Mouse (Mus musculus) forebrain, embryonic 14.5 days (tissue): ENCODE data around the gene Hist1h2bl. TPM values are rescaled to one million over a fixed set of nuclear protein-coding genes. Genes with fewer than 3 reads are reported as not detected.
"Not testable (repeated sequence)": the region's sequence is repeated elsewhere in the genome, so short reads cannot be mapped to it uniquely, and the experiment has no call there.

ENCODE experiments used
- ATAC-seq: fragments of 200-750 bp; cut with Nextera tagmentation; 2 replicates; pipeline ENCODE4 v1.8.0; 2017; ENCODE audit warnings: mild to moderate bottlenecking, moderate library complexity
- DNase-seq: peaks from one replicate; pipeline ENCODE4 v3.0.0-alpha.2; 2015; ENCODE audit warnings: low spot score
- H3K27ac ChIP-seq: fragments of 300-500 bp; sonication (generic); 2 replicates; pipeline ENCODE4 v1.5.1; 2014; ENCODE audit warnings: low read depth, mild to moderate bottlenecking, control low read depth, low read length, moderate library complexity
- H3K27me3 ChIP-seq: fragments of 300-500 bp; sonication (generic); replicated peaks from 2 replicates; pipeline ENCODE4 v1.6.1; 2014; ENCODE audit warnings: low read length, control low read depth, mixed read lengths; ENCODE audit not compliant: control insufficient read depth, insufficient read depth
- H3K36me3 ChIP-seq: fragments of 300-500 bp; sonication (generic); 2 replicates; pipeline ENCODE4 v1.6.1; 2014; ENCODE audit warnings: low read length, control low read depth; ENCODE audit not compliant: control insufficient read depth, insufficient read depth
- H3K4me1 ChIP-seq: fragments of 300-500 bp; sonication (generic); 2 replicates; pipeline ENCODE4 v1.6.1; 2014; ENCODE audit warnings: antibody characterized with exemption, low read length, control low read depth; ENCODE audit not compliant: control insufficient read depth, insufficient read depth
- H3K4me2 ChIP-seq: fragments of 300-500 bp; sonication (generic); 2 replicates; pipeline ENCODE4 v1.6.1; 2014; ENCODE audit warnings: mild to moderate bottlenecking, control low read depth, low read length
- H3K4me3 ChIP-seq: fragments of 300-500 bp; sonication (generic); 2 replicates; pipeline ENCODE4 v1.5.1; 2014; ENCODE audit warnings: low read depth, low read length, control low read depth
- H3K9ac ChIP-seq: fragments of 300-500 bp; sonication (generic); 2 replicates; pipeline ENCODE4 v1.6.1; 2014; ENCODE audit warnings: mild to moderate bottlenecking, low read length, control low read depth, moderate library complexity
- H3K9me3 ChIP-seq: fragments of 300-500 bp; sonication (generic); replicated peaks from 2 replicates; pipeline ENCODE4 v1.6.1; 2016; ENCODE audit warnings: low read length, control low read depth, mixed read lengths; ENCODE audit not compliant: control insufficient read depth
- WGBS: fragments of 180-500 bp; shearing (Covaris S2); extraction: QIAGEN DNeasy Blood & Tissue Kit; methylation state at CpG from one replicate; pipeline ENCODE4 v1.1.7; 2014; 5-methylcytosine and 5-hydroxymethylcytosine counted together
- polyA plus RNA-seq: library from polyadenylated mRNA; unstranded; fragments of >200 nt; fragmentation: Nextera tagmentation; extraction: Ambion mirVana; gene quantifications from 2 replicates; pipeline ENCODE4 v1.2.1, GENCODE M21; 2014

Hist1h2bl gene
- polyA plus RNA-seq, 1 experiment from 2014 or later: 3.7 TPM

DNA sequence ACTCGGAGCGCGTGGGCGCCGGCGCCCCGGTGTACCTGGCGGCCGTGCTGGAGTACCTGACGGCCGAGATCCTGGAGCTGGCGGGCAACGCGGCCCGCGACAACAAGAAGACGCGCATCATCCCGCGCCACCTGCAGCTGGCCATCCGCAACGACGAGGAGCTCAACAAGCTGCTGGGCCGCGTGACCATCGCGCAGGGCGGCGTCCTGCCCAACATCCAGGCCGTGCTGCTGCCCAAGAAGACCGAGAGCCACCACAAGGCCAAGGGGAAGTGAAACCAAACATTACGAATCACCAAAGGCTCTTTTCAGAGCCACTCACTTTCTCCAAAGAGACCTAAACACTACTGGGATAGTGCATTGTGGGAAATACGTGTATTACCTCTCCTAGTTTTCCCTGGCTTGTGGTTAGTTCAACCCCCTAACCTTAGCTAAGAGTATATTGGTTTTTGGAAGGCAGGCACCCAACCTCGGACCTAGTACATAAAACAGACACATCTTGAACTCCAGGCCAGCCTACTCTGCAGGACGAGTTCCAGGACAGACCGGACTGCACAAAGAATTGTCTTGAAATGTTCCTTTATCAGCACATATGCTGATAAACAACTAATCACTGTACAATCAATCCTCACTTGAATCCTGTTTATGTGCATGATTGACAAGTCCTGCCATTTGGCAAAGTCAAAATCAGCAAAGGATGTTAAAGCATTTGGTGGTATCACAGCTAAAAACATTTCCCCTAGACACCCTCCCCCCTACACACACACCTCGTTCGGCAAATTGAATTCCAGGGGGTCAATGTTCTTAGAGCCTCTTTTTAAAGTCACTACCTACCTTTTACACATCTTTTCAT, 823 bp upstream of the Hist1h2bl start:
- H3K9me3 ChIP-seq, H3K27me3 ChIP-seq, H3K36me3 ChIP-seq: not testable (repeated sequence)
- H3K27ac ChIP-seq: peak overlapping the region; percentile 94
- WGBS: under 1% methylated on average over 9 of the region's 38 CpGs
- 0 out of 2 replicates have a peak, but pooled peaks have one; percentile 0 for ATAC-seq
- H3K4me3 ChIP-seq: peak overlapping the region; percentile 40
- peak overlapping the region; percentile 80 for H3K9ac ChIP-seq
- peaks cover 27% of the 10 kb centered on the region for H3K4me1 ChIP-seq
- peak overlapping the region; percentile 84 for H3K4me2 ChIP-seq
- peak; percentile 52 for DNase-seq

DNA sequence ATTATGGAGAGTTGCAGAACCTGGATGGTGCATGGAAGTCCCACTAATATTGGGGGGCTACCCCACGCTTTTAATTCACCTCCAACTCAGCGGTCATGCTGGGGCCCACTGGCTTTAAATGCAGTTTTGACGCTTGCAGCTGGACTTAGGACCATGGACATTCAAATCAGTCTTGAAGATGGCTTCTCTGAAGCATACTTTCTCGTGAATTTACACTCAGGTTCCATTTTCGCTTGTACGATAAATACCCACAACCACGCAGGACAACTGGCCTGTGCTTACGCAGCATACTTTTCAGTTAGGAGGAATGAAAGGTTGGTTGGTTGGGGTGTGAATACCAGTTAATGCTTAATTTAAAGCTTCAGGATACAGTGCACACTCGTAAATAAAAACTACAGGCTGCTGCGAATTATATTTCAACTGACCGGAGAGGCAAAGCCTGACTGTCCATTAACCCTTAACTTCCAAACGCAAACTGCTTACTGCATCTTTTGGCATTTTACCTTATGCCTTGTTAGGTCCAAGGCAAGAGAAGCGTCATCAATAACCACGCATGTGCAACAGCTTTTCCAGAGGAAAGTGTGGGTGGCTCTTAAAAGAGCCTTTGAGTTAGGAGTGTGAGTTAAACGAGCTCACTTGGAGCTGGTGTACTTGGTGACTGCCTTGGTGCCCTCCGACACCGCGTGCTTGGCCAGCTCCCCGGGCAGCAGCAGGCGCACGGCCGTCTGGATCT, 646 bp downstream of the Hist1h2bl start:
- ATAC-seq (no peak), DNase-seq (peak; percentile 41)

DNA sequence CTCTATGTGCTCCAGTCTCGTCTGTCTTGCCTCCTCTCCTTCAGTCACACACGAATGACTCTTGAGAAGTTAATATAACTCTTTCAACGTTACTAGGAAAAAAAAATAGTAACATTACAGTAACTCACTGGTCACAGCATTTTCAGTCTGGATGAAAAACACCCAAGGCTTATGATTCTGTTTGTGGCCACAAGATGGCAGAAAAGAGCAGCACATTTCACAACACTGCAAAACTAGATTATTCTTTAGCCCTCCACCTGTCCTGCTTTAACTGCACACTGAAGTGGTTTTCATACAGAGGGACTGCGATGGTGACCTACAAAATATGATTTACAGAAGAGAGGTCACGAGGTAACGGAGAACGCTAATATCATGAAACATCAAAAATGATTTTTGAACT, 1.2 kb downstream of the Hist1h2bl start:
- peak; percentile 83 for DNase-seq
- Histone ChIP-seq H3K36me3 (no peaks in the 10 kb centered on the region), H3K9ac (peak overlapping the region; percentile 69), H3K4me1 (peaks cover 15% of the 10 kb centered on the region), H3K4me2 (peak overlapping the region; percentile 78), H3K27me3 (no peaks in the 10 kb centered on the region), H3K4me3 (peak overlapping the region; percentile 40), H3K27ac (peak overlapping the region; percentile 94), H3K9me3 (no peaks in the 10 kb centered on the region)
- no peak for ATAC-seq
- WGBS: under 1% methylated on average over 7 of the region's 7 CpGs

More for the DNA sequence above, 646 bp downstream of the Hist1h2bl start:
- no peaks in the 10 kb centered on the region for H3K9me3 ChIP-seq
- peak overlapping the region; percentile 40 for H3K4me3 ChIP-seq
- H3K27ac ChIP-seq: peak overlapping the region; percentile 94
- WGBS: under 1% methylated on average over 19 of the region's 22 CpGs
- H3K9ac ChIP-seq: peak overlapping the region; percentile 69
- H3K36me3 ChIP-seq: no peaks in the 10 kb centered on the region
- no peaks in the 10 kb centered on the region for H3K27me3 ChIP-seq
- H3K4me2 ChIP-seq: peak overlapping the region; percentile 78
- peaks cover 20% of the 10 kb centered on the region for H3K4me1 ChIP-seq

DNA sequence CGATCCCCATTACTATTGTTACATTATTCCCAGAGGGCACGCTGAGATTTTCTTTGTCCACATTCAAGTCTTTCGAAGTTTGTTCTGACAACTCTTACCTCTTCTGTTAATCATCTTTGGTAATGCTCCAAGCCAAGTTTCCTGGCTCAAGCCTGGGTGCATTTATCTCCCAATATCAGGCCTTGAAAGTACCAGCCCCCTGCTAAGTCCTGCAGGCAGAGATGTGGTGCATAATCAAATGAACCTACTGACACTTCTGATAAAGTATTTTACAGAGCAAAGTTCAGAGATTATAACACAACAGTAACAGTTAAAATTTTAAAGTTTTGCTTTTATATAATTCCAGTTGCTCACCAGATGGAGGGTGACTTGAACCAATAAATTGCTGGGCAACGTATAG, 4.2 kb downstream of the Hist1h2bl start:
- Histone ChIP-seq H3K4me2 (peak overlapping the region; percentile 67), H3K27me3 (no peaks in the 10 kb centered on the region), H3K4me3 (peak overlapping the region; percentile 56), H3K36me3 (no peaks in the 10 kb centered on the region), H3K9ac (peak overlapping the region; percentile 54; the same call in 1 of the 2 replicates), H3K9me3 (no peaks in the 10 kb centered on the region), H3K27ac (no peak overlapping the region), H3K4me1 (peaks cover 8% of the 10 kb centered on the region)
- DNase-seq: no peak
- ATAC-seq: no peak
- 19% methylated on average over 4 of the region's 4 CpGs for WGBS

DNA sequence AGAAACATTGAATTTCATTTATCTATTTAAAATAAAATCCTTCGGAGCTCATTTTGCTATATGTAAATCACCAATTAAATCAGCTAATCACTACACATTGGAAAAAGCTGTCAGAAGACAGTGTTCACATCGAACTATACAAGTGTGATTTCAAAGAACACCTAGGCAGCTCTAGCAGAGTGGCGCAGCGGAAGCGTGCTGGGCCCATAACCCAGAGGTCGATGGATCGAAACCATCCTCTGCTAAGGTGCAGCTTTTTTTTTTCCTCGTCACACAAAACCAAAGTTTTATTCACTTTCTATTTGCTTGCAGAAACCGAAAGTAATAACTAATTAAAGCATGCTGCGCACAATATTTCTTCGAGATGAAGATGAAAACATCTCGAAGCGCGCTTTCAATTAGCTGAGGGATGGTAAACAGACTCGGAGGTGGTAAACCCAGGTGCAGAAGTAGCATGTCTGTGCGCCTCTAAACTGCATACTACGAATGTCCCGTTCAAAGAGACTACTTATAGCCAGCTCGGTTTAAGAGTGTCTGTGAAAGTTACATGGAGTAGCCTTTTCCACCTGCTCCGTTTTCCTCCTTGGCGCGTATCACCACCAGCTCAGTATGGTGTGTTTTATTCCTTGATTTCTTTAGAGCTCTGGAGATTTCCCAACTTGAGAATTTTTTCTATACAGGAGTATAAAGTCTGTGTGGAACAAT, 5.0 kb downstream of the Hist1h2bl start:
- Histone ChIP-seq H3K36me3 (no peaks in the 10 kb centered on the region), H3K4me3 (peak overlapping the region; percentile 56), H3K27me3 (no peaks in the 10 kb centered on the region), H3K4me1 (peaks cover 8% of the 10 kb centered on the region), H3K9me3 (no peaks in the 10 kb centered on the region), H3K4me2 (peak overlapping the region; percentile 67), H3K27ac (no peak overlapping the region), H3K9ac (peak overlapping the region; percentile 54)
- peak; percentile 84 for ATAC-seq
- DNase-seq: peak; percentile 84
- WGBS: 2% methylated on average over 22 of the region's 22 CpGs

DNA sequence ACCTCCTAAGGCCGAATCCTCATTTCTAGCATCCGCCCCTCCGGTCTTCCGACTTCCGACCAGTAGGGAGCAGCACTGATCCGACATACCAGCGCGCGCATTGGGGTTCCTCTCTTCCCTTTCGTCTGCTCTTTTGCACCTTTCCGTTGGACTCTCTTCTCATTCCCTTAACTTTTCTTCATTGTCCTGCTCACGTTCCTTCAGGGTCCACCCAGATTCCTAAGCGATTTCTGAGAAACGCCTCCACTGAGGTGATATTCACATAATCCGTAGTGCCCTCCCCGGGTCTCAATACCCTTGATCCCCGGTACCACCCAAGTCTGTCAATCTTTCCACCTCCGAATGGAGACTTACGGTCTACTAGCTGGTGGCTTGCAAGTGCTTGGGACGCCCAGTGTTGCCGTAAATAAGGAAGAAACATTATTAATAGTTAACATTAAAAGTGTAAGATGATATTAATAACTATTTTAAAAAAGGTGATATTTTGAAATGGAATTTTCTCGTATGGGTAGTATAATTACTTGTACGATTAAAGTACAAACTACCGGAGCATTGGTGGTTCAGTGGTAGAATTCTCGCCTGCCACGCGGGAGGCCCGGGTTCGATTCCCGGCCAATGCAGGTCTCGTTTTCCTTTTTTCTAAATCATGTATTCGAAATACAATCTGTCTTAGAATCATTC, 5.8 kb downstream of the Hist1h2bl start:
- H3K4me2 ChIP-seq: peak overlapping the region; percentile 67
- H3K36me3 ChIP-seq: no peaks in the 10 kb centered on the region
- H3K4me1 ChIP-seq: peaks cover 4% of the 10 kb centered on the region
- H3K27me3 ChIP-seq: no peaks in the 10 kb centered on the region
- H3K4me3 ChIP-seq: peak overlapping the region; percentile 56
- ATAC-seq (peak; percentile 86), DNase-seq (peak; percentile 89)
- H3K9ac ChIP-seq: peak overlapping the region; percentile 63
- H3K27ac ChIP-seq: peak overlapping the region; percentile 66; the same call in 1 of the 2 replicates
- H3K9me3 ChIP-seq: no peaks in the 10 kb centered on the region
- WGBS: under 1% methylated on average over 32 of the region's 32 CpGs

DNA sequence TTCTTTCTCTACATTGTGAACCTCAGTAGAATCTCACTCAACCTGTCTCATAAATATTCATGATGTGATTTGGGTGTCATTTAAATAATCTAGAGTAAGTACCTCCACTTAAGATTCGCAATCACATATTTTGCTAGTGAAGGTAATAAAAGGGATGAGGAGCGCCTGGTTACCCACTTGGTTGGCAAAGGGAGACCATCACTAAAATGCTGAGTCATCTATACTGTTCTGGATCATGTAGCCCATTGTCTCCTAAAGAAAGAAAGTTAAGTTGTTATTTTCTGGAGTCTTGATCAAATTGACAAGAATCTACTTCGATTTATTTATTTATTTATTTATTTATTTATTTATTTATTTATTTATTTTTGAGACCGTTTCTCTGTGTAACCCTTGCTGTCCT, 9.3 kb downstream of the Hist1h2bl start:
- H3K9me3 ChIP-seq: no peaks in the 10 kb centered on the region
- H3K4me3 ChIP-seq: no peak overlapping the region
- H3K27ac ChIP-seq: no peak overlapping the region
- ATAC-seq: no peak
- WGBS: 71% methylated on average over 4 of the region's 4 CpGs
- no peaks in the 10 kb centered on the region for H3K36me3 ChIP-seq
- no peaks in the 10 kb centered on the region for H3K4me1 ChIP-seq
- DNase-seq: no peak
- H3K27me3 ChIP-seq: no peaks in the 10 kb centered on the region
- no peak overlapping the region for H3K4me2 ChIP-seq
- H3K9ac ChIP-seq: no peak overlapping the region

DNA sequence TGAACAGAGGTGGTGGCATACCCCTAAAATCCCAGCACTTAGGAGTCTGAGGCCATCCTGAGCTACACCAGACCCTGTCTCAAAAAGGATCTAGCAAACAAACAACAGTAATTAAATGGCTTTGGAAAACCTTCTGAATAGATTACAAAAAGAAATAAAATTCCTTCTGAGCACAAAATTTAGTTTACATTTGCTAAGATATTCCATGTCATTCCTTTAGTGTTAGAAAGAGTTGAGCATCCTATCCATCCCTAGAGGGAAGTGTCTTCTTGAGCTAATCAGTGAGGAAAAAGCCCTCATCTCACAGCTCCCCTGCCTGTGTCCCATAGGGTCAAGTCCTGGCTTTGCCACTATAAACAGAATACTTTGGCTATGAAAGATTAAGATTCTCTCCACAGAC, 18.1 kb downstream of the Hist1h2bl start, which contains the start of gene Olfr1359:
Gene Olfr1359 (plus strand): TSS at position 301 of the 400 bp plus-strand sequence.
- ATAC-seq (no peak), DNase-seq (no peak)
- Histone ChIP-seq H3K4me3 (no peak within 1 kb of the TSS), H3K4me1 (no peaks in the 10 kb centered on the region), H3K27me3 (no peaks in the 10 kb centered on the region), H3K36me3 (no peaks in the 10 kb centered on the region), H3K4me2 (no peak within 1 kb of the TSS), H3K9ac (no peak within 1 kb of the TSS), H3K27ac (no peak within 1 kb of the TSS), H3K9me3 (no peaks in the 10 kb centered on the region)
